8 mouse cellular contexts compared by ENCODE assay signal in genomic region chr13:117024916-117025225, GRCm38 (mm10). TPM values are rescaled to one million over a fixed set of nuclear protein-coding genes. Genes with fewer than 3 reads are reported as not detected.
DNase-seq lines count a peak whose midpoint lies in the region; ATAC-seq lines count a peak whose summit lies in the region.

No protein-coding gene starts in this region.

- ATAC-seq in kidney, embryonic 16.5 days (ENCODE audit: low FRiP score, low TSS enrichment) = peak; percentile 46
- ATAC-seq in embryonic facial prominence, embryonic 15.5 days (ENCODE audit: insufficient number of reproducible peaks, low FRiP score, low TSS enrichment, low read depth) = peak; percentile 20
- ATAC-seq in intestine, embryonic 15.5 days = peak; percentile 48
- ATAC-seq in neural tube, embryonic 13.5 days (ENCODE audit: low read depth) = peak; percentile 74

- no peaks in the 10 kb centered on the region for H3K9me3 ChIP-seq in kidney, embryonic 16.5 days (ENCODE audit: low read length)
- no peaks in the 10 kb centered on the region for H3K9me3 ChIP-seq in embryonic facial prominence, embryonic 15.5 days (replicated peaks)
- H3K9me3 ChIP-seq in intestine, embryonic 15.5 days = no peaks in the 10 kb centered on the region
- H3K9me3 ChIP-seq in neural tube, embryonic 13.5 days = no peaks in the 10 kb centered on the region

- no peak for DNase-seq in kidney, postnatal 4 days
- DNase-seq in ES-CJ7 (ENCODE audit: low read depth, low spot score) = peak; percentile 39
- no peak for DNase-seq in right cerebral cortex, postnatal 36 days (ENCODE audit: low spot score in 2 of 2)
- no peak for DNase-seq in left cerebral cortex, postnatal 14 days (ENCODE audit: low spot score in 2 of 2)

- peak overlapping the region; percentile 89 for H3K27ac ChIP-seq in kidney, embryonic 16.5 days (ENCODE audit: low read length)
- peak overlapping the region; percentile 94 for H3K27ac ChIP-seq in embryonic facial prominence, embryonic 15.5 days (replicated peaks)
- peak overlapping the region; percentile 86 for H3K27ac ChIP-seq in intestine, embryonic 15.5 days
- peak overlapping the region; percentile 95 for H3K27ac ChIP-seq in neural tube, embryonic 13.5 days (replicated peaks)

- peaks cover 9% of the 10 kb centered on the region; the same call in 1 of the 2 replicates for H3K27me3 ChIP-seq in kidney, embryonic 16.5 days (ENCODE audit: insufficient read depth, low read length)
- no peaks in the 10 kb centered on the region for H3K27me3 ChIP-seq in embryonic facial prominence, embryonic 15.5 days
- H3K27me3 ChIP-seq in intestine, embryonic 15.5 days (replicated peaks) = no peaks in the 10 kb centered on the region
- H3K27me3 ChIP-seq in neural tube, embryonic 13.5 days = no peaks in the 10 kb centered on the region

- H3K36me3 ChIP-seq in kidney, embryonic 16.5 days (ENCODE audit: insufficient read depth, low read length) = no peaks in the 10 kb centered on the region
- H3K36me3 ChIP-seq in embryonic facial prominence, embryonic 15.5 days = no peaks in the 10 kb centered on the region
- no peaks in the 10 kb centered on the region for H3K36me3 ChIP-seq in intestine, embryonic 15.5 days
- H3K36me3 ChIP-seq in neural tube, embryonic 13.5 days = no peaks in the 10 kb centered on the region

- 0 out of 2 replicates have a peak, but pooled peaks cover 7% of the 10 kb centered on the region for H3K4me1 ChIP-seq in kidney, embryonic 16.5 days (ENCODE audit: insufficient read depth, low read length)
- H3K4me1 ChIP-seq in embryonic facial prominence, embryonic 15.5 days = peaks cover 31% of the 10 kb centered on the region
- H3K4me1 ChIP-seq in intestine, embryonic 15.5 days (replicated peaks) = no peaks in the 10 kb centered on the region
- H3K4me1 ChIP-seq in neural tube, embryonic 13.5 days (replicated peaks) = peaks cover 46% of the 10 kb centered on the region

- peak overlapping the region; percentile 90 for H3K9ac ChIP-seq in kidney, embryonic 16.5 days (replicated peaks; ENCODE audit: low read length)
- H3K9ac ChIP-seq in embryonic facial prominence, embryonic 15.5 days = peak overlapping the region; percentile 80
- H3K9ac ChIP-seq in intestine, embryonic 15.5 days = peak overlapping the region; percentile 86
- H3K9ac ChIP-seq in neural tube, embryonic 13.5 days = peak overlapping the region; percentile 96

- WGBS in kidney, embryonic 16.5 days = 1% methylated on average over 18 of the region's 18 CpGs
- WGBS in embryonic facial prominence, embryonic 15.5 days = under 1% methylated on average over 17 of the region's 18 CpGs
- 0% methylated on average over 18 of the region's 18 CpGs for WGBS in intestine, embryonic 15.5 days
- under 1% methylated on average over 18 of the region's 18 CpGs for WGBS in neural tube, embryonic 13.5 days

- H3K4me3 ChIP-seq in kidney, embryonic 16.5 days (ENCODE audit: low read length) = peak overlapping the region; percentile 89
- H3K4me3 ChIP-seq in embryonic facial prominence, embryonic 15.5 days (replicated peaks) = peak overlapping the region; percentile 91
- H3K4me3 ChIP-seq in intestine, embryonic 15.5 days (replicated peaks) = peak overlapping the region; percentile 81
- H3K4me3 ChIP-seq in neural tube, embryonic 13.5 days = peak overlapping the region; percentile 95

- peak overlapping the region; percentile 87 for H3K4me2 ChIP-seq in kidney, embryonic 16.5 days (replicated peaks; ENCODE audit: low read depth, low read length)
- peak overlapping the region; percentile 74 for H3K4me2 ChIP-seq in embryonic facial prominence, embryonic 15.5 days (replicated peaks)
- peak overlapping the region; percentile 97 for H3K4me2 ChIP-seq in intestine, embryonic 15.5 days (replicated peaks)
- H3K4me2 ChIP-seq in neural tube, embryonic 13.5 days = peak overlapping the region; percentile 70

- intact Hi-C loops in left cerebral cortex, postnatal 14 days (cut with DNase I) = loop anchor here (10.0 kb wide), 1 partner anchor 140 kb away; no protein-coding TSS in a partner anchor

RNA-seq across cellular contexts. Expression of gene Parp8, which starts 0.5 kb away (rescaled TPM):
- 15.7 and 18.1 TPM in 2 replicates for polyA plus RNA-seq in kidney, embryonic 16.5 days (2015; fragmentation: Nextera tagmentation; extraction: Ambion mirVana)
- polyA plus RNA-seq in embryonic facial prominence, embryonic 15.5 days (2015; fragmentation: Nextera tagmentation; extraction: Ambion mirVana) = 18.9 and 21.1 TPM in 2 replicates
- 8.5 and 8.8 TPM in 2 replicates for polyA plus RNA-seq in intestine, embryonic 15.5 days (2015; fragmentation: Nextera tagmentation; extraction: Ambion mirVana)
- polyA plus RNA-seq in neural tube, embryonic 13.5 days (2015; fragmentation: Nextera tagmentation; extraction: Ambion mirVana) = 24.3 and 27.6 TPM in 2 replicates
- total RNA-seq in left cerebral cortex, postnatal 14 days (2021) = 10 to 100 TPM; 30.1 to 31.2 TPM

Comparison
In these comparisons a context has a peak if more than half of its experiments do, and no peak if none do; other contexts are left out.
1. ATAC-seq: peak in every context shown above with its lines; median percentile 74 in neural tube, embryonic 13.5 days; 48 in intestine, embryonic 15.5 days; 46 in kidney, embryonic 16.5 days; 20 in embryonic facial prominence, embryonic 15.5 days.